Mouse (Mus musculus): ENCODE measurements around the gene Ecel1.

Gene Ecel1

GRCm38 (mm10) chr1:87103936-87104335 lies 52.4 kb downstream of the Ecel1 start:
- no peak for DNase-seq (ENCODE audit: extremely low read depth, low read depth, low spot score)

- DNase-seq (ENCODE audit: extremely low read depth, low read depth, low spot score): no peak
Observed at GRCm38 (mm10) chr1:87102114-87102513, 54.2 kb downstream of the Ecel1 start.

DNA sequence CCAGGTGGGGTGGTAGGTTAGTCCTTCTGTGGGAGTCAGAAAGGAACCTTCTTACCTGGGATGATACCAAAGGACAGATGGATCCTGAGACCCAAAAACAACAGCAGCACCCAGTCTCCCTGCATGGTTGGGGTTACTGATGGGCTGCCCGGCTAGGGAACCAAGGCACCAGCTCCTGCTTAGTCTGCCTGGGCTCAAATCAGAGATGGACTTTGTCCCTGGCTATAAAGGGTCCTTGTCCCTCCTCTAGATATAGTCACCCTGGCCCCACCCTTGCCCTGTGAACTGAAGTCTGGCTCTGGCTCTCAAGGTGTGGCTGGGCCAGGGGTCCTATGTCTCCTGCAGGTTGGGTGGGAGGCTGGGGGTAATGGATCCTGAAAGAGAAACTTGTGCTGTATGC lies 54.9 kb downstream of the Ecel1 start, which contains the start of gene Alpi:
Alpi (minus strand) TSS at position 196 of the 400 bp plus-strand sequence.
- DNase-seq (ENCODE audit: extremely low read depth, low read depth, low spot score): no peak

GRCm38 (mm10) chr1:87098358-87098975 lies 57.9 kb downstream of the Ecel1 start:
- DNase-seq (ENCODE audit: extremely low read depth, low read depth, low spot score): no peak

Data from fat pad, adult 2 months (tissue).